ENCODE assay signal across 8 mouse cellular contexts in genomic region chr2:34530042-34530441, GRCm38 (mm10).
DNase-seq lines count a peak whose midpoint lies in the region; ATAC-seq and TF ChIP-seq lines count a peak whose summit lies in the region.

No protein-coding gene starts in this region.

- H3K9ac ChIP-seq in forebrain, embryonic 11.5 days (ENCODE audit: low read length) = no peak overlapping the region; the same call in 1 of the 2 replicates
- H3K9ac ChIP-seq in forebrain, embryonic 15.5 days (replicated peaks) = no peak overlapping the region
- H3K9ac ChIP-seq in kidney, embryonic 15.5 days = no peak overlapping the region

- 0 out of 2 replicates have a peak, but pooled peaks cover 2% of the 10 kb centered on the region for H3K4me1 ChIP-seq in forebrain, embryonic 11.5 days (replicated peaks; ENCODE audit: control insufficient read depth, insufficient read depth, low read length)
- H3K4me1 ChIP-seq in forebrain, embryonic 15.5 days = peaks cover 74% of the 10 kb centered on the region
- peaks cover 10% of the 10 kb centered on the region for H3K4me1 ChIP-seq in lung, adult 2 months (ENCODE audit: control insufficient read depth, insufficient read depth, low read length)
- peaks cover 30% of the 10 kb centered on the region for H3K4me1 ChIP-seq in kidney, embryonic 15.5 days

- no peaks in the 10 kb centered on the region for H3K9me3 ChIP-seq in forebrain, embryonic 11.5 days (ENCODE audit: control insufficient read depth, low read length)
- H3K9me3 ChIP-seq in forebrain, embryonic 15.5 days = no peaks in the 10 kb centered on the region
- H3K9me3 ChIP-seq in kidney, embryonic 15.5 days (replicated peaks) = no peaks in the 10 kb centered on the region

- no peak overlapping the region for H3K4me3 ChIP-seq in forebrain, embryonic 11.5 days (ENCODE audit: low read depth, low read length)
- no peak overlapping the region for H3K4me3 ChIP-seq in forebrain, embryonic 15.5 days
- H3K4me3 ChIP-seq in lung, adult 2 months (replicated peaks; ENCODE audit: extremely low read depth, low read depth, low read length) = no peak overlapping the region
- H3K4me3 ChIP-seq in kidney, embryonic 15.5 days (replicated peaks) = no peak overlapping the region

- peak; percentile 37; the same call in 1 of the 2 replicates for TF ChIP-seq CTCF in lung, adult 2 months (IDR thresholded peaks at IDR 0.05; ENCODE audit: insufficient read depth, low read length)

- TF ChIP-seq POLR2A in lung, adult 2 months (IDR thresholded peaks at IDR 0.05; ENCODE audit: borderline replicate concordance, extremely low read depth, low read depth, low read length) = no peak

- H3K36me3 ChIP-seq in forebrain, embryonic 11.5 days (ENCODE audit: control insufficient read depth, insufficient read depth, low read length) = no peaks in the 10 kb centered on the region
- no peaks in the 10 kb centered on the region for H3K36me3 ChIP-seq in forebrain, embryonic 15.5 days
- H3K36me3 ChIP-seq in kidney, embryonic 15.5 days = 0 out of 2 replicates have a peak, but pooled peaks cover 3% of the 10 kb centered on the region

- H3K27me3 ChIP-seq in forebrain, embryonic 11.5 days (ENCODE audit: control insufficient read depth, insufficient read depth, low read length) = no peaks in the 10 kb centered on the region
- no peaks in the 10 kb centered on the region for H3K27me3 ChIP-seq in forebrain, embryonic 15.5 days
- H3K27me3 ChIP-seq in kidney, embryonic 15.5 days = no peaks in the 10 kb centered on the region

- no peak overlapping the region for H3K4me2 ChIP-seq in forebrain, embryonic 11.5 days (ENCODE audit: low read depth, low read length, severe bottlenecking)
- H3K4me2 ChIP-seq in forebrain, embryonic 15.5 days (replicated peaks) = no peak overlapping the region
- no peak overlapping the region for H3K4me2 ChIP-seq in kidney, embryonic 15.5 days

- H3K27ac ChIP-seq in forebrain, embryonic 11.5 days (ENCODE audit: low read depth, low read length) = no peak overlapping the region
- no peak overlapping the region for H3K27ac ChIP-seq in forebrain, embryonic 15.5 days (replicated peaks)
- no peak overlapping the region for H3K27ac ChIP-seq in kidney, embryonic 15.5 days

- ATAC-seq in forebrain, embryonic 11.5 days (replicated peaks; ENCODE audit: low FRiP score) = no peak
- ATAC-seq in forebrain, embryonic 15.5 days (replicated peaks) = no peak
- ATAC-seq in common myeloid progenitor, adult 5-6 weeks (replicated peaks; ENCODE audit: low read depth, poor library complexity, severe bottlenecking) = peak; percentile 50; the same call in 1 of the 2 replicates
- ATAC-seq in kidney, embryonic 15.5 days (replicated peaks; ENCODE audit: low FRiP score) = no peak
- no peak for ATAC-seq in activated CD4-positive, CD25-positive, alpha-beta regulatory T cell, adult 4 months

- 23% methylated on average over 3 of the region's 3 CpGs for WGBS in forebrain, embryonic 11.5 days
- WGBS in forebrain, embryonic 15.5 days = 31% methylated on average over 3 of the region's 3 CpGs
- WGBS in lung, adult 2 months = 74% methylated on average over 3 of the region's 3 CpGs
- WGBS in kidney, embryonic 15.5 days = 46% methylated on average over 3 of the region's 3 CpGs

- DNase-seq in forebrain, embryonic 11.5 days (ENCODE audit: low spot score) = peak; percentile 56
- DNase-seq in lung, adult 2 months = no peak
- DNase-seq in lung, postnatal 25 days (ENCODE audit: low spot score) = no peak
- DNase-seq in thymus, postnatal 0 days (ENCODE audit: low spot score) = peak; percentile 53

Comparison
In these comparisons a context has a peak if more than half of its experiments do, and no peak if none do; other contexts are left out.
1. DNase-seq: peak in forebrain, embryonic 11.5 days (single experiment) and thymus, postnatal 0 days (single experiment); none in lung, adult 2 months (single experiment) and lung, postnatal 25 days (single experiment).